Mouse (Mus musculus) thymus, postnatal 25 days (tissue): ENCODE measurements around the gene Proser3.
"Not testable (repeated sequence)": the region's sequence is repeated elsewhere in the genome, so short reads cannot be mapped to it uniquely, and the experiment has no call there.

ENCODE experiments used
- DNase-seq: peaks from one replicate; pipeline ENCODE4 v3.0.0; 2022

Proser3 gene

DNA sequence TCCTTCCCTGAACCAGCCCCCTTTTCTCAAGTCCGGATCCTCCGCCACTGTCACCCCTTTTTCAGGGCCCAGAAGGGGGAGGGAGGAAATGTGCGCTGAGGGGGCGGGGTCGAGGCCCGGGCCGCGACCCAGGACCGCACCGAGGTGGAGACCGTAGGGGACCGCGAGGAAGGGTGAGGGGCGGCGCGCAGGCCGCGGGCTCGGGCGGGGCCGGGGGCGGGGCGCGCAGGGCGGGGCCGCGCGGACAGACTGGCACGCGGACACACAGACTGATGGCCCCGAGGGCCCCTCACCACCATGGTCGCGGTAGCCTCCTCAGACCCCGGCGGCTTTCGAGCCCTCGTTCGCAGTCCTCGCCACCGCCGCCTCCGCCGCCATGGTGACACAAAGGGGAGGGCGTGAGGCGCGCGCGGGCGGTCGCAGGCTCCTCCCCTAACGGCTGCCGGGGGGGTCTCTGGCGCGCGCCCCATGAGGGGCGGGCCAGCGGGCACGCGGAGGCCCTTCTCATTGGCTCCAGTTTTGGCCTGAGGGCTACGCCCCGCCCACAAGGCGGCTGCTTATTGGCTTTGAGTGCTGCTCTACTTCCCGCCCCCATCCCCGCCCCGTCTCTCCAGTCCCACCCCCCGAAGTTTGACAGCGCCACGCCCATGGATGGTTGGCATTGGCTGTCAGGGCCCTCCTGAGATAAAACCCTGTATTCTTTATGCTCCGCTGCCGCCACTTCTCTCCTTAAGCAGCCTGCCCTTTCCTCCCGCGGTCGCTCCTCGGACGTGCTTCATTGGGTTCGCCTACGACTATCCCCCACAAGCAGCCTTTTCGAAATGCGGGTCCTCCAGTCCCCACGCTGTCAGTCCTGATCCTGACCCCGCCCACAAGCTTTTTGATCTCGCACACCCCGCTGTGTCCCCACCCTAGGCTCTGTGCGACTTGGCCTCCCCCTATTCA, 17.2 kb downstream of the Proser3 start, which contains the start of gene Arhgap33:
TSS of gene Arhgap33 (minus strand) at position 428 of the 945 bp plus-strand sequence.
- DNase-seq: peak; percentile 97

DNA sequence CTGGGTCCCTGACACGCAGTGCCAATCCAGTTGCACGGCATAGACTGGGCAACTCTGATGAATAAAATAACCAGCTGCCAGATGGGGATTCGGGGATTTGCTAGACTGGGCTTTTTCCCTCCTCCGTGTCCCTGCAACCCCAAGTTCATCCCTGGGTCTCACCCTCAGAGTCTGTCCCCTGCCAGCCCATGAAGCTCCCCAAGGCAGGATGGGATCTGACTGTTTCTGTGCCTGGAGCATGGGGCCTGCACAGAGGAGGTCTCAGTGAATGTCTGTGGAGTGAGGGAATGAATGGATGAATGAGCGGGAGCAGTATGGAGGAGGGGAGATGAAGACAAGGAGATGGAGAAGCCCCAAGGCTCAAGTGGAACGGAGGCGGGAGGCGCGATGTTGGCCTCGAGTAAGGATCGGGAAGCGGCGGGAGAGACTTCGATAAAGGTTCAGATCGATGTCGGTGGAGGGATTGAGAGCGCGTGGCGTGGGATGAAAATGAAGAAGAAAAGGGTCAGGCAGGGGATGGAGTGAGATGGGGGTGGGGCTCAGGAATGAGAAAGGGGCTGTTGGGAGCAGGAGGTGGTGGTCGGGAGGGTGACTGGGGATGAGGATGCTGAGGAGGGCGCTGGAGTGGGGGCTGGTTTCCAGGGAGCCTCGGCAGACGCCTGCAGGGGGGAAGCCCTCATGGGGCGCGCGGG, 18.0 kb downstream of the Proser3 start:
- DNase-seq: no peak

DNA sequence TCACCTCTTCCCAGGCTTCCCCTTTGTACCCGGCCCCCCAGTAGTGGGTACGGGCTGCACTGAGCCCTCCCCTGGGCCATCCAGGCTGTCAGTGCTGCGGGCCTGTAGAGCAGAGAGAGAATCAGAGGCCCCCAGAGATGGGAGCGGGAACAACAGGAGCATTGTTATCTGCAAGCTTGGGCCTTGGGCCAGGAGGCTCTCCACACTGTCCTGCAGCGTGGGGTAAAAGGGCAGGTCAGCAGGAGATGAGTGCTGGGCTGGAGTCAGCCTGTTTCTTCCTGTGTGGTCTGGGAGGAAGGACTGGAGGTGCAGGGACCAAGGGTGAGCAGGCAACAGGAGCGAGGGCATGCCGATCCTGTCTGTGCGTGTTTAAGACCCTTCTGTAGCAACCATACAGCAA, 19.2 kb downstream of the Proser3 start:
- DNase-seq: no peak

DNA sequence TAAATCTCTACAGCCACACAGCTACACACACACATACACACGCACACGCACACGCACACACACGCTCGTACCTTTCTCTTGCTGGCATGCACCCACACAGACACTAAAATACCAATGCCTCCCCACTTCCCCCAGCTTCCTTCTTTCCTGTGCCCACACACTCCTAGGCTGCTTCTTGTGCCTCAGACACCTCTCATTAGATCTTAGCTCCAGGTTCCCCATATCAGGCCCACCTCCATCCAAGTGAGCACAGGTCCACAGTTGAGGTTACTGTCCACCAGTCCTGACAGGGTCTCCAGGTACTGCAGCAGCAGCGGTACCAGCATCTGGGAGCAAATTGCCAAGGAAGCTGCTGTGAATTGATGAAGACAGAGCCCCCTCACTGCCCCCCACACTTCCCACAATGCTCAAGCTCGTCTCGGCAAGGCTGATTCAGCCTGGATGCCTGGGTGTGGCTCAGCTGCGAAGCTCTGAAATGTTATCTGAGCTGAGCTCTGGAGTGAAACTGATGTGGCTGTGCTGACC, 20.7 kb downstream of the Proser3 start:
- DNase-seq: no peak

GRCm38 (mm10) chr7:30526981-30527380, 25.1 kb downstream of the Proser3 start:
- no peak for DNase-seq

DNA sequence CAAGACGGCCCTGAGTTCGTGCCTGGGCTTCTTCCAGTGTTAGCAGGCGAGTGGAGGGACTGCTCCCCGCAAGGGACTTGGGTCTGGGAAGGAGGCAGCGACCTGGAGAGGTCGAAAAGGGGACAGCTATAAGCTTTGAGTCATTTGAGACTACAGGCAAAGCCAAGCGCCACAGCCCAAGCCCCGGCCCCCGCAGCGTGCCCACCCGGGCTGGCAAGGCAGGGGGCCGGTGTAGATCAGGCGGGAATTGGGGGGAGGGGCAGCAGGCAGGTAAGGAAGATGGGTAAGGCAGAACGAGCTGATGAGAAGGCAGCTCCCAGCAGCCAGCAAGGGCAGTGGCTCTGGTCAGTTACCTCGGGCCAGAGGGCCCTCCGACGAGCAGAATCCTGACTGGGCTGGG, 25.7 kb downstream of the Proser3 start:
- DNase-seq: no peak

DNA sequence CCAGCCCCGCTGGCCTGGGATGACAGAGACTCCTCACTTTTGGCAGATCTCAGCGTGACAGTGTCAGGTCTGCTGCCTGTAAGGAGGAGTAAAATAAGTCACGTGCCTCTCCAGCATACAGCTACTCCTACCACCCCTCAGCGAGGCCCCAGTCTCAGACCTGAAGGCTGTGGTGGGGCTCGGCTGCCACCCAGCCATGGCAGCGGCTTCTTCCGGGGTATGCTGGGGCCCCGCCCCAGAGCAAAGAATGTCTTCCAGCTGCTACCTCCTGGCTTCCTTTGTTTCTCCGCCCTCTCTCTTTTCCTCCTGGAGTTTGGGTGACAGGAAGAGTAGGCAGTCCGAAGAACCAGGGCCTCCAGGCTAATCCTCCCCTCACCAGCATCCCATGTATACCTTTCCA, 26.1 kb downstream of the Proser3 start:
- DNase-seq: no peak

- no peak for DNase-seq
Measured at GRCm38 (mm10) chr7:30524487-30524886, 27.6 kb downstream of the Proser3 start.

GRCm38 (mm10) chr7:30522871-30523270, 29.2 kb downstream of the Proser3 start:
- DNase-seq: no peak

- no peak for DNase-seq
Measured at GRCm38 (mm10) chr7:30520856-30521255, 31.2 kb downstream of the Proser3 start.

GRCm38 (mm10) chr7:30520396-30520795, 31.7 kb downstream of the Proser3 start:
- DNase-seq: no peak

- DNase-seq: no peak
Measured at GRCm38 (mm10) chr7:30518325-30518724, 33.8 kb downstream of the Proser3 start.

DNA sequence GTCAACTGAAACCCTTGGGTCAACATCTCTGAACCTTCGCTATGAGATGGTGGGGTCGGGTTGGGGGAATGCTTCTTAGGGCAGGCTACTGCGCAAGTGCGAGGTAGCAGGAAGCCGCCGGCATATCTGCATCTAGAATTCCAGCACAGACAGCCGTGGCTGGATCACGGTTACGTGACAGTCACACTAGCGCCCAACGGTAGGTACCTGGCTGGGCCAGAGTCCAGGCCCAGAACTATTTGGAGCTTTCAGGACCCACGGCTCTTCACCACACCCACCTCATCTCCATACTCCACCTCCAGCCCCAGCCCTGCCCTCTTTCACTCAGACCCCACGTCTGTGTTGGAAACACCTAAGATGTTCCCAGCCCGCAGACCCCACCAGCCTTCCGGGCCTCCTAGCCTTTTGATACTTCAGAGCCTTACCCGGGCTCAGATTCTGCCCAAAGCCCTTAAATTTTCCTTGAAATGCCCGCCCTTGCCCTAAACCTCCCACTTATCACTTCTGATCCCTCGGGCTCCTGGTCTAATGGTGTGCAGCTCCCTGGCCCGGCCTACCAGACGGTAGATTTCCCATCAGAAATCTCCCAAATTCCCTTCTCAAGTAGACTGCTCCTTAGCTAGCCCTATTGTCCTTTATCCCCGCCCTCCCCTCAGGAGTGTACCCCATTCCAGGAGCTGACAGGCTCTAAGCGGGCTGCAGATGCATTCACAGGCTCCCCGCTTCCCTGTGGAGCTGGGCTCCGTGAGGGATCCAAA, 36.9 kb downstream of the Proser3 start:
- DNase-seq: no peak

DNA sequence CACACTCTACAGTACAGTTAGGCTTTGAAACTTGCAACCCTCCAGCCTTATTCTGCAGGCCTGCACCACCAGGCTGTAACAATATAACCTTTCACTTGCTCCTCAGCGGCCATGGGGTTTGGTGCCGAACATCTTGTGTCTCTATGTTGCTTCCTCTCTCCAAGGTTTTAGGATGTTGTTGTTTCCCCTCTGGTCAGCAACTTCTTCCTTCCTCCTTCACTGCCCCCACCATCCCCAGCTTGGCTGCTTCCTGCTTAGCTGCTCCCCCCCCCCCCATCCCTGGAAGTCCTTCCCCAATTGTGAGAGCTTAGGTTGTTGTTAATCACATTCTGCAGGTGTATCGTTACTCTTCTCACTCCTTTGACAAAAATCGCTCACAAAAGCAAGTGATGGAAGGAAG, 44.0 kb downstream of the Proser3 start:
- no peak for DNase-seq

DNA sequence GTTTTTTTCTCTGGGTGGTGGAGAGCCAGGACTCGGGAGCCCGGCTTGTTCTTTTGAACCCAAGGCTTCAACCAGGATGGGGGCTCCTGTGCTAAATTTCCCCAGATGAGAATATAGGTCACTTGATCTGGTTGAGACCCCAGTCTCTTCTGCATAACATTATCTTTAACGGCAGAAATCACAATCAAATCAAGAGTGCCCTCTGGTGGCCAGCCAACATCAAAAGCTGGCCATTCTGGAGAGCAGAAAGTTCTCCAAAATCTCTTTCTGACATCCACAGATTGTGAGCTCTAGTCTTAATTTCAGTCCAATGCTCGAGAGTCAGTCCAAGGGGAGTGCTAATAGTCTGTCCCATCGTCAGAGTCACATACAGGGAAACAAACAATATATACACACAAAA, 50.9 kb downstream of the Proser3 start:
- DNase-seq: not testable (repeated sequence)

GRCm38 (mm10) chr7:30495506-30496042, 56.5 kb downstream of the Proser3 start:
- not testable (repeated sequence) for DNase-seq

GRCm38 (mm10) chr7:30493401-30493931, 58.6 kb downstream of the Proser3 start, which contains the start of gene Prodh2:
Gene Prodh2, plus strand, starts transcription at chr7:30493622.
- no peak for DNase-seq

- DNase-seq: peak; percentile 79
Measured at GRCm38 (mm10) chr7:30492765-30493164, 59.3 kb downstream of the Proser3 start.

DNA sequence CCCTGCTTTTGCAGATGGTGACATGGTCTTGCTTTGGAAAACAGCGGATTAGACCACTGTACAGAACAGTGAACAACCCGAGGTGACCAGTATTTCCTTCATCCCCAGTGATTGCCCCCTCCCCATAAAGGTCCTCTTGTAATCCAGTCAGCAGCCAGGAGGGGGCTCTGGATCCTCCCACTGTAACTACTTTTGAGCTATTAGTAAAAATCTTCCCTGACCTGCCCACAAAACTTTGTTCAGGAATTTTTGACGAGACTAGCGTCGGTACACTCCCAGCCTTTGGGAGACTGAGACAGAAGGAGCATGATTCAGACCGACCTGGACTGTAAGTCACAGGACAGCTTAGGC, 61.2 kb downstream of the Proser3 start:
- DNase-seq: no peak

DNA sequence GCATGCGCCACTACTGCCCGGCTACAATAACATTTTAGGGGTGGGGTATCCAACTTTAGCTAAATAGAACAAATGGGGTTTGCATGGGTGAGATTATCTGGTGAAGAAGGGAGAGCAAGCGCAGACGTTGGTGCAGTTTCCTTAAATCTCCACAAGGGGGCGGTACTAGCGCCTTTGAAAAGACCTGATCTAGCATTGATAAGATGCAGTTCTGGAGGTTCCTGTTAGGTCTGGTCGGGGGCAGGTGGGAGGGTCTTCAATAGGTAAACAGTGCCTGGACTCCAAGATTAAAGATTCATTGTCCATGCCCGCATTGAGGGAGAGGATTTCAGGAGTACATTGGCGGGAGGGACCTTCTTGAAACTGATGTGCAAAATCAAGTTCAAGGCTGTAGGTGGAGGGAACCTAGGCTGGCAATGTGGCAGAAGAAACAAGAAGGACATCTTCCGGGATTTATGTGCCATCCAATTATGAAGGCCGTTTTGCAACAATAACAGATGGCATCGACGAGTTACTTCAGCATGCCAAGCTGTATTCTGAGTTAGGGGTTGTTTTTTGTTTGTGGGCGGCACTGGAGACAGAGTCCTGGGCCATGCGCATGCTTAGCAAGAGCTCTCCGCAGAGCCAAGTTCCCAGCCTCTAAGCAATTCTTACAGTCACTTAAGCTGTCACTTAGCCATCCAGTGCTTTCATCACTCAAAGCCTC, 61.7 kb downstream of the Proser3 start:
- peak; percentile 36 for DNase-seq
